Mouse (Mus musculus): Measurements from ENCODE around the gene Midn. TPM values are rescaled to one million over a fixed set of nuclear protein-coding genes. Genes with fewer than 3 reads are reported as not detected.

Midn gene
- total RNA-seq, 2 experiments from 2014 or later, result 34.3 to 39.8 TPM

DNA sequence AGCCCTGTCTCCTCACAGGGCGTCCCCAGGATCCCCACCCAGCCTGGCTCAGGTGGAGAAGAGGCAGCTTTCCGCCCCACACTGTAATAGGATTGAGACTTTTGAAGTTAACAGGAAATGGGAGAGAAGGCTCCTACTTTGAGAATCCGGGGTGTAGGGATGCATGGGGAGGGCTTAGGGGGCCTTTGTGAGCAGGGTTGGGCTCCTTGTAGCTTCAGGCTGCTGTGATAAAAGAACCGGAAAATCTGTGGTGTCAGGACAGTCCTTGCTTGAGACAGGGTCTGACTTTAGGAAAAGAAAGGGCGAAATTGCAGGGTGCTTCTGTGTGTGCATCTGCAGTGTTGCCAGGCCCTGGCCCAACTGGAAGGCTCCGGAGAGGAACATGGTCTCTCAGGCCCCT is 52.4 kb downstream of the Midn start:
- no peak overlapping the region for H3K4me3 ChIP-seq
- no peak overlapping the region for H3K27ac ChIP-seq
- TF ChIP-seq CTCF (IDR thresholded peaks at IDR 0.05), result no peak
- intact Hi-C loops (cut with DNase I), result no loop called here
- no peak for DNase-seq

DNA sequence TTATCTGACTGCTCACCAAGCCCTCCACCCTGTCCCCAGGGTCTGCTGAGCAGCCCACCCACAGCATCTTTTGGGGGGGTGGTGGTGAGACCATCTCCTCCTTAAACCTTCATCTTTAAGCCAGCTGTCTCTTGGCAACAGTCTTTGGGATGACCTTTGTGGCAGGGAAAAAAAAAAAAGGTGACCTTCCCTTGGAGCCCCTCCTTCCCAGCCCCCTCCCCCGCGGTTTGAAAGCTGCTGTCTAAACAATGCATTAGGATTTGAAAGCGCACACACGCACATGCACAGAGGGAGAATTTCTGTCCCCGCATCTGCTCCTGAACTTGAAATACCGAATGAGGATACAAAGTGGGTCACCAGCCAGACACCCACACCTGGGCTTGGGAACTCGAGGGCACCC is 56.0 kb downstream of the Midn start:
- Histone ChIP-seq H3K27ac (no peak overlapping the region), H3K4me3 (no peak overlapping the region)
- intact Hi-C loops (cut with DNase I), result no loop called here
- DNase-seq, result no peak
- no peak for TF ChIP-seq CTCF (IDR thresholded peaks at IDR 0.05)

DNA sequence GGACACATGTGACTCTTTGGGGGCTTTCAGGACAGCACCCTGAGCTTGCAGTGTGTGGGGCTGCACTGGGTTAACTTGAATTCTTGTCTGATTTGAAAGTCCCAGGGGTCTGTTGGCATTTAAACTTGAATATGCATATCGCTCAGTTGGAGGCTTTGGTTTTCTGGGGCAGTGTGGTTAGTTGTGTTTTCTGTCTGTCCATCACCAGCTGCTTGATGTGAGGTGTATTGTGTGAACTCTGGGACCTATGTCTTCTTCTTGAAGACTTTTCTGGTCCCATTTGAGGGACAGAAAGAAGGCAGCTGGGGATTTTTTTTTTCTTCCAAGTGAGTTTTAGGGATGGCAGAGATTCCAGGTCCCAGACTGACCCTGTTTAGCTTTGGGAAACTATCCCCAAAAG is 59.1 kb downstream of the Midn start:
- intact Hi-C loops (cut with DNase I), result no loop called here
- no peak overlapping the region for H3K27ac ChIP-seq
- no peak overlapping the region for H3K4me3 ChIP-seq
- TF ChIP-seq CTCF (IDR thresholded peaks at IDR 0.05), result no peak
- no peak for DNase-seq

DNA sequence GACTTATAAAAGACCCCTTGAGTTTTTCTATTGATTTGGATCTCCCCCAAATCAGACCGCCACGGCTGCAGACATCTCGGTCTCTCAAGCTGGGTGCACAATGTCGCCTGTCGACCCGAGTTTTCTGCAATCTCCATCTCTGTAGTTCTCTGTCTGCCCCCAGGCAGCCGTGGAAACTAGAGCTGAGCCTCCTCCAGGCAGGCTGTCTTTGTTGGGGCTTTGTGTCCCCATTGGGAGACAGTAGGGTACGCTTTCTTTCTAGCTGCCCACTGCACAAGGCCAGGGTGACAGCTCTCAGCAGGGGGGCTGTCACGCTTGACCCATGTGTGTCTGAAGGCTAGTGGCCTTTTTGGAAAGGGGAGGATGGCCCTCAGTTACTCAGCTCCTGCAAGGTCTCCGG is 59.6 kb downstream of the Midn start:
- intact Hi-C loops (cut with DNase I), result no loop called here
- TF ChIP-seq CTCF (IDR thresholded peaks at IDR 0.05), result no peak
- no peak for DNase-seq
- H3K27ac ChIP-seq, result no peak overlapping the region
- H3K4me3 ChIP-seq, result no peak overlapping the region

Other genes starting within 250 kb of the Midn start
- 10 to 100 TPM; 32.6 to 37.2 TPM for gene Med16, start 239.3 kb upstream of the Midn start, total RNA-seq (2021)
- gene Gm26602, start 237.4 kb upstream of the Midn start, total RNA-seq (2021), result not detected
- under 1 TPM; 0.17 to 0.23 TPM for gene Kiss1r, start 231.3 kb upstream of the Midn start, total RNA-seq (2021)
- gene R3hdm4, start 227.1 kb upstream of the Midn start, total RNA-seq (2021), result 100 to 1,000 TPM; 107 to 121 TPM
- gene Arid3a, start 221.2 kb upstream of the Midn start, total RNA-seq (2021), result 1 to 10 TPM; 1.8 to 2.1 TPM
- 10 to 100 TPM; 19.7 to 22.0 TPM for gene Wdr18, start 188.1 kb upstream of the Midn start, total RNA-seq (2021)
- under 1 TPM; 0.25 to 0.28 TPM for gene Grin3b, start 177.6 kb upstream of the Midn start, total RNA-seq (2021)
- gene Tmem259, start 163.9 kb upstream of the Midn start, total RNA-seq (2021), result 10 to 100 TPM; 70.9 to 75.1 TPM
- gene Cnn2, start 159.7 kb upstream of the Midn start, total RNA-seq (2021), result 1 to 10 TPM; 3.9 to 9.7 TPM
- 1 to 10 TPM; 6.7 to 7.2 TPM for gene Abca7, start 151.8 kb upstream of the Midn start, total RNA-seq (2021)
- 1 to 10 TPM in 1 of 2 experiments, under 1 TPM in 1; 0.97 to 1.4 TPM for gene Arhgap45, start 131.6 kb upstream of the Midn start, total RNA-seq (2021)
- 10 to 100 TPM; 42.0 to 50.9 TPM for gene Polr2e, start 108.5 kb upstream of the Midn start, total RNA-seq (2021)
- 100 to 1,000 TPM; 552 to 603 TPM for gene Gpx4, start 101.1 kb upstream of the Midn start, total RNA-seq (2021)
- gene Sbno2, start 42.7 kb upstream of the Midn start, total RNA-seq (2021), result 1 to 10 TPM; 6.2 to 7.1 TPM
- 100 to 1,000 TPM; 144 to 153 TPM for gene Stk11, start 32.5 kb upstream of the Midn start, total RNA-seq (2021)
- gene Atp5d, start 9.6 kb upstream of the Midn start, total RNA-seq (2021), result 100 to 1,000 TPM; 535 to 725 TPM
- gene Cbarp, start 7.4 kb upstream of the Midn start, total RNA-seq (2021), result 1 to 10 TPM; 1.8 to 2.3 TPM
- 10 to 100 TPM; 22.1 to 30.7 TPM for gene Cirbp, start 17.7 kb downstream of the Midn start, total RNA-seq (2021)
- 1 to 10 TPM; 6.6 to 7.1 TPM for gene 1600002K03Rik, start 24.7 kb downstream of the Midn start, total RNA-seq (2021)
- under 1 TPM; 0.23 to 0.73 TPM for gene Efna2, start 31.2 kb downstream of the Midn start, total RNA-seq (2021)
- gene Mum1, start 78.2 kb downstream of the Midn start, total RNA-seq (2021), result 10 to 100 TPM; 12.2 to 19.2 TPM
- 100 to 1,000 TPM; 496 to 663 TPM for gene Ndufs7, start 100.8 kb downstream of the Midn start, total RNA-seq (2021)
- gene Gamt, start 112.7 kb downstream of the Midn start, total RNA-seq (2021), result 10 to 100 TPM; 14.0 to 28.5 TPM
- gene Dazap1, start 113.2 kb downstream of the Midn start, total RNA-seq (2021), result 10 to 100 TPM; 34.2 to 38.4 TPM
- gene Rps15, start 144.2 kb downstream of the Midn start, total RNA-seq (2021), result 100 to 1,000 TPM; 634 to 773 TPM
- under 1 TPM; 0.20 to 0.77 TPM for gene Apc2, start 147.7 kb downstream of the Midn start, total RNA-seq (2021)
- gene 2310011J03Rik, start 172.3 kb downstream of the Midn start, total RNA-seq (2021), result 1 to 10 TPM; 5.7 to 8.1 TPM
- 1 to 10 TPM in 1 of 2 experiments, under 1 TPM in 1; 0.84 to 1.0 TPM for gene Pcsk4, start 181.2 kb downstream of the Midn start, total RNA-seq (2021)
- 1 to 10 TPM; 1.5 to 2.5 TPM for gene Reep6, start 181.7 kb downstream of the Midn start, total RNA-seq (2021)
- 10 to 100 TPM; 26.2 to 43.3 TPM for gene Adamtsl5, start 200.1 kb downstream of the Midn start, total RNA-seq (2021)
- gene Plk5, start 208.2 kb downstream of the Midn start, total RNA-seq (2021), result under 1 TPM; 0.10 to 0.45 TPM
- gene Mex3d, start 239.4 kb downstream of the Midn start, total RNA-seq (2021), result 1 to 10 TPM; 4.7 to 5.1 TPM

All from gastrocnemius, adult 2 months (tissue).